Mouse (Mus musculus) small intestine, adult 10 weeks (tissue): ENCODE measurements around the gene Cby1. TPM values are rescaled to one million over a fixed set of nuclear protein-coding genes. Genes with fewer than 3 reads are reported as not detected.

ENCODE experiments used
- polyA plus RNA-seq: library from polyadenylated mRNA; stranded (reverse); fragments of 350-450 nt; fragmentation: Illumina TruSeq; extraction: RNeasy Lipid Tissue Mini Kit (QIAGEN cat#74804); gene quantifications from one replicate; pipeline ENCODE4 v1.2.3, GENCODE M21; 2014; ENCODE audit warnings: low replicate concordance

The Cby1 gene
- polyA plus RNA-seq: 0.52 TPM

DNA sequence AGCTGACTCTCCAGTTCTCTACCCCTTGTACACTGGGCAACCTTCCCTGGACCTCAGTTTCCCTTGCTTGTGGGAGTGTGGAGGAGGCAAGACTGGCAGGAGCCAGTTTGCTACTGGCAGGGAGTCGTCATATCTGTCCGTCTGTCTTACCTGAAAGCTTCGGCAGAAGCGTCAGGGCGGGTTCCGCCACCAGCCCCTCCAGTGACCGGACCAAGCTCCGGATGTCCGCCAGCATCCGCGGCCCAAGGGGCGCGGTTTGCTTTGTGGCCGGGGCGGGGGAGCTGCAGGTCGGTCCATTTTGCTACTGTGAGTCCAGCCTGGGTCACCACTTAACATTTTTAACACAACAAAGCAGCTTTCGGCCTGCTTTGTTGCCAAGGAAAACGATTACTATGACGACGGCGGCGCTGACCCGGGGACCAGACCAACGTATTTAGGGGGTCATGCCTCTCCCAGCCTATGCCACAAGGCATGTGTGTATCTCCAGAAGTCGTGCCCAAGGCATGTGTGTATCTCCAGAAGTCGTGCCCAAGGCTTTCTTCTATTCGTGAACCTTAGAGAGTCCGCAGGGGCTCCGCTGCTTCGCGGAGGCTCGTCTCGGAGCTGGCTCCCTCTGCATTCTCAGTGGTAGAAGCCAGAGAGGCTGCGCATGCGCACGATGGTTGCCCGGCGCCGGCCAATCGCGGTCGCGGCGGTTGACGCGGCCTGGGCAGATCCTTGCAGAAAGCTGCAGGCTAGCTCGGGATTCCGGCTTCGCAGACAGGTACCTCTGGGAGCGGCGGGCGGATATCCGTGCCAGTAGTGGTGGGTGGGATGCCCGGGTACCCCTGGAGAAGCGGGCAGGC lies at the start of gene Cby1, which contains the start of gene Fam227a:
TSS of gene Cby1 (plus strand) at position 669 of the 845 bp plus-strand sequence.
TSS of gene Fam227a (minus strand) at position 426 of the 845 bp plus-strand sequence.

DNA sequence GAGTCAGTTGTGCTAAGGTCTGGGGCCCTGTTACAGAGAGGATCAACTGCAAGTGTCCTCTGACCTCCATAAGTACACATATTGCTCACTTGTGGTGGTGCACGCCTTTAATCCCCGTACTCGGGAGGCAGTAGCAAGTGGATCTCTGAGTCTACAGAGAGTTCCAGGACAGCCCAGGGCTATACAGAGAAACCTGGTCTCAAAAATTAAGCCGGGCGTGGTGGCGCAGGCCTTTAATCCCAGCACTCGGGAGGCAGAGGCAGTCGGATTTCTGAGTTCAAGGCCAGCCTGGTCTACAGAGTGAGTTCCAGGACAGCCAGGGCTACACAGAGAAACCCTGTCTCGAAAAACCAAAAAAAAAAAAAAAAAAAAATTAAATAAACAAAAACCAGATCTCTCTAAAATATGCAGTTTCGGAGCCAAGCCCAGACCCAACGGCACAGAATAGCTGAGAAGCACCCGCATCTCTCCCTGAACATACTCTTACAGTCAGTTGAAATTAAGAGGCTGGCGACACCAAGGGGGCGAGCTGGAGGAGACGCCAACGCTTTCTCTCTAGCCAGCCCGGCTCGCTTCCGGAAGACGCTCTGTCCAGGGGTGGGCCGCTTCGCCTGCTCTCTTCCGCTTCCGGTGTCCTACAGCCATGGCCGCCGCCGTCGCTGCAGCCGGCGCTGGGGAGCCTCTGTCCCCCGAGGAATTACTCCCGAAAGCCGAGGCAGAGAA lies 11.4 kb downstream of the Cby1 start, which contains the start of gene Tomm22:
TSS of gene Tomm22 (plus strand) at position 613 of the 723 bp plus-strand sequence.

DNA sequence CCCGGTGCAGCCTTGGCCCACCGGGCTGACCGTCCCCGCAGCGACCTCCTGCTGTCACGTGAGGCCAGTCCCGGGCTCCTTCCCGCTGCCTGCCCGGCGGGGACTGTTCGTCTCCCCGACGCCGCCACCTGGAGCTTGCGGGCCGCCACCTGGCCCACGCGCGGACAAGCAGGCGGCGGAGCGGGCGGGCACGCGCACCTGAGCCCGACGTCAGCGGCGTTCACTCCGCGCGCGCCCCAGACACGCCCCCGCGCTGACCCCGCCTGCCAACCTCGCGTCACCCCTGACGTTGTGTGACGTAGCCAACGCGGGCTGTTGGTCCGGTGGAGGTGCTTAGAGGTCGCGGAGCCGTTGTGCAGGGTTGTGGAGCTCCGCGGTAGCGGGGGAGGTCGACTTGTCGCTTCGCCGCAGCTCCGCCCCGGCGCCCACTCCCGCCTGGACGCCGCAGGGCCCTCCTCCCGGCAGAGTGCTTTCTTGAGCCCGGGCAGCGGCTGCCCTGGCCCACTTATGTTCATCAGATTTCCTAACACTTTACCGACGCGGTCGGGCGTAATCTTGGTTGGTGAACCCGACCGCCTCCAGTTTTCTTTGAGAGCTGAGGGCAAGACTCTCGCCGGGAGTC lies 28.8 kb downstream of the Cby1 start, which contains the start of gene Josd1:
TSS of gene Josd1 (minus strand) at position 274 of the 622 bp plus-strand sequence.

DNA sequence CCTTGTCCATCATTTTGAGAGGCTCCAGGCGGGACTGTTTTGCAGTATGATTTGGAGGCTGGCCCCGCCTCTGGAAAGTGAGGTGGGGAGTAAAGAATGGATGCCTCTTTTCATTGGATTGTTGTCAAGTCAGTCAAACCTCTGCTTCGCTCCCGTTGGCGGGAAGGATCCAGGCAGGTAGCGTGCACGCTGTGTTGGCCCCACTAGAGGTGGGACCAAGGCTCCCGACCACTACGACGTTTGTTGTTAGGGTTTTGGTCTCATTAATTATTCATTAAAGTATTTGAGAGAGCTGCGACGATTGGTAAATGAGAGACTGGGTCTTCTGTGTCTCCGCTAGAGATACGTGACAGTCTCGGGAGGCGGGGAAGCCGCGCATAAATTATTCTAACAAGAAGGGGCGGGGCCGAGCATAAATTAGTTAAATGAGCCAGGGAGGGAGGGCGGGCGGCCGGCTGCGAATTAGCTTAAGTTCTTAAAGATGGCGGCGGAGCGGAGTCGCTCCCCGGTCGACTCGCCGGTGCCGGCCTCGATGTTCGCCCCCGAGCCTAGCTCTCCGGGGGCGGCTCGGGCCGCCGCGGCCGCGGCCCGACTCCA lies 31.5 kb downstream of the Cby1 start, which contains the start of gene Gtpbp1:
TSS of gene Gtpbp1 (plus strand) at position 420 of the 597 bp plus-strand sequence.

Other genes starting within 250 kb of the Cby1 start
- gene Csnk1e, start 203.6 kb upstream of the Cby1 start, polyA plus RNA-seq: 4.5 TPM
- gene Kcnj4, start 154.0 kb upstream of the Cby1 start, polyA plus RNA-seq: not detected
- gene Kdelr3, start 142.8 kb upstream of the Cby1 start, polyA plus RNA-seq: 6.1 TPM
- 274 TPM for gene Ddx17, start 112.5 kb upstream of the Cby1 start, polyA plus RNA-seq
- not detected for gene Dmc1, start 54.1 kb upstream of the Cby1 start, polyA plus RNA-seq
- gene Fam227a, start 243 bp upstream of the Cby1 start, polyA plus RNA-seq: 0.63 TPM
- gene Tomm22, start 11.7 kb downstream of the Cby1 start, polyA plus RNA-seq: 369 TPM
- gene Josd1, start 28.7 kb downstream of the Cby1 start, polyA plus RNA-seq: 10.2 TPM
- 0.63 TPM for gene Gtpbp1, start 31.6 kb downstream of the Cby1 start, polyA plus RNA-seq
- gene Sun2, start 83.3 kb downstream of the Cby1 start, polyA plus RNA-seq: 1.5 TPM
- gene Dnal4, start 118.7 kb downstream of the Cby1 start, polyA plus RNA-seq: 0.59 TPM
- not detected for gene Nptxr, start 145.6 kb downstream of the Cby1 start, polyA plus RNA-seq
- not detected for gene Npcd, start 175.0 kb downstream of the Cby1 start, polyA plus RNA-seq
- 1.0 TPM for gene Cbx6, start 175.5 kb downstream of the Cby1 start, polyA plus RNA-seq
- gene Apobec3, start 232.5 kb downstream of the Cby1 start, polyA plus RNA-seq: 17.4 TPM